Mouse (Mus musculus) urinary bladder, adult 18-20 months (tissue): ENCODE results near the gene Apmap.
"Not testable (repeated sequence)": the region's sequence is repeated elsewhere in the genome, so short reads cannot be mapped to it uniquely, and the experiment has no call there.

Source experiments
- DNase-seq, 2 experiments: peaks; one replicate each; pipeline ENCODE4 v3.0.0; 2022; ENCODE audit warnings: low spot score in 2 of 2, mixed read lengths in 2 of 2

Apmap gene

DNA sequence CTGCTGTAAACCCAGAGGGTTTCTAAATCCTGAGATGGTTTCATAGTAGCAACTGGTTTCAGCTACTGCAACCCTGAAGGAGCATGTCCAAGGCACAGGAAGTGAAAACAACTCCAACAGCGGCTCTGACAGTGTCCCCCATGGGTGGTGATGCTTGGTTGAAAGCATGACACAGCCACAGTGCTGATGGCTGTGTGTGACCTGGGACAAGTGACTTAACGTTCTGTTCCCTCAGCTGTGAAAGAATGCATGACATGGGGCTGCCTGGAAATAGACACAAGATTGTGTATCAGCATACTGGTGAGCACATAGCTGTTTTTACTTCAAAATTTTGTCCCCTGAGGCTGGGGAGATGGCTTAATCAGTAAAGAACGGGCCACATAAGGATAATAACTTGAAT lies 13.3 kb upstream of the Apmap start:
- no peak for DNase-seq

GRCm38 (mm10) chr2:150610097-150610496 lies 1.7 kb upstream of the Apmap start:
- DNase-seq, result no peak

GRCm38 (mm10) chr2:150608872-150609560 lies 649 bp upstream of the Apmap start:
- peak; percentile 7 to 26 for DNase-seq

- DNase-seq, result no peak
Measured at GRCm38 (mm10) chr2:150607086-150607485, 1.3 kb downstream of the Apmap start.

GRCm38 (mm10) chr2:150604802-150605201 lies 3.6 kb downstream of the Apmap start:
- no peak for DNase-seq

GRCm38 (mm10) chr2:150602166-150602565 lies 6.2 kb downstream of the Apmap start:
- no peak for DNase-seq

- DNase-seq, result no peak
Measured at GRCm38 (mm10) chr2:150600263-150600662, 8.1 kb downstream of the Apmap start.

DNA sequence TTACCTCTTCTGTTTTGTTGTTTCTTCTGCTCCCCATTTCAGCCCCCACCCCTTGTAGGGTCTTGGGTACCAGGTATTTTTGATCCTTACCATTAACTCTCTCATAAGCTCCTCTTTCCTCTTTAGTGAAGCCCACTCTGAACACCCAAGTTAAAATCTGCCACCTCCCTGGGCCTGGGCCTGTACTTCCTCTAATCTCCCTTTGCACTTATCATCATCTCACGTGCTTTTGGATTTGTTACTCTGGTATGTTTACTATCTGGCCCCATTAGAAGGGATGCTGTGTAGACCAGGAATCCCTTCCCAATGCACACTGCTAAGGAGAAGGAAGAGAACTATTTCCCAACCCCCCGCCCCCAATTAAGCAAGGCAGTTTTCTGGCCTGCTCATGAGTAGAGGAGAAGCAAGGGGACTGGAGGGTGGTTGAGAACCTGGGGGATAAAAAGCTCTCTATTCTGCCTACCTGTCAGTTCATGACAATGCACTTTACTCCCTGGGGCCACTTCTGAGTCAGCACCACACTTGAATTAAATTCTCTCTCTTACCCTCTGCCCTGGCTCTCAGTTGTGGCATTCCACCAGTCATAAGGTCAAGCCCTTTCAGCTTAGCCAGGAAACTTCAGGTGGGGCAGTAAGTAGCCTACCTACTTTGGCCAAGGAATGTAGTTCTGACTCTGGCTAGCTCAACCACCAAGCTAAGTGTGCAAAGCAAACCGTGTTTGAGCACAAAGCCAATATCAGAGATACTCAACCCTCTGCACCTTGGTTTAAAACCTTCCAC lies 12.8 kb downstream of the Apmap start:
- no peak for DNase-seq

GRCm38 (mm10) chr2:150589076-150589475 lies 19.3 kb downstream of the Apmap start:
- no peak for DNase-seq

- no peak for DNase-seq
Measured at GRCm38 (mm10) chr2:150579628-150580027, 28.7 kb downstream of the Apmap start.

- no peak for DNase-seq
Measured at GRCm38 (mm10) chr2:150578603-150579002, 29.8 kb downstream of the Apmap start.

DNA sequence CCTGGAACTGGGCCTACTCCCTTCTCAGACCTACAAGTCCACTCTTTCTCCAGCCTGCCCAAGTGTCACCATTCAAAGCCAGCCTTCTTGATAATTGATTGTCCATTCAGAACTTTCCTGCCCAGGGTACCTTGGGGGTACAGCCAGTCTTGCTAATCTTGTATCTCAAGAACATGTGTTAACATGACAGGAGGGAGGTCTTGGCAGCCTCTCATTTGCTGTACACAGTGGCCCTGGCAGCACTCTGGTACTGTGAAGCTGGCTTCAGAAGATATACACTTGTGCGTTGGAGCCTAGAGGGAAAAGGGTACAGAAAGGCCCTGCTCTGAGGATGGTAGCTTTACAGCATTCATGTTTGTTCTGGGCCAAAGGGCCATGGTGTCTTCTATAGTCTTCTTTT lies 32.1 kb downstream of the Apmap start:
- DNase-seq, result no peak

DNA sequence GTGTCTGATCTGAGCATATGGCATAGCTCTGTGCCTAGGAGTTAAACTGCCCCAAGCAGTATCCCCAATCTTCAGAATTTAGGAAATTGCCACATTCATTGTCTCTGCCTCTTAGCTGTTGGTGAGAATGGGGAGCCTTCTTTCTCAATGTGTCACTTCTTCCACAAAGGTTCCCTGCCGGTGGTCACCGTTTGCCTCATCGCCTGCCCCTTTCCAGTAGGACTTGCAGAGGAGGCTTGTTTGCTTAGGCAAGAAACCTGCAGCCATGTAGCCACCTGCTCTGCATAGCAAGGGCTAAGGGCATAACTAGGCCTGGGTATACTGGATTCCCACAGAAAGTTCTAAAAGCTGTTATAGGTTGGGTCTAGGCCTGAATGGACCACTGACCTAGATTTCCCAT lies 35.9 kb downstream of the Apmap start:
- no peak for DNase-seq

GRCm38 (mm10) chr2:150570761-150571160 lies 37.6 kb downstream of the Apmap start:
- DNase-seq, result no peak

GRCm38 (mm10) chr2:150569847-150570590 lies 38.3 kb downstream of the Apmap start, which contains the start of gene Cst7:
TSS of gene Cst7 (plus strand) at chr2:150570415.
- DNase-seq, result no peak

DNA sequence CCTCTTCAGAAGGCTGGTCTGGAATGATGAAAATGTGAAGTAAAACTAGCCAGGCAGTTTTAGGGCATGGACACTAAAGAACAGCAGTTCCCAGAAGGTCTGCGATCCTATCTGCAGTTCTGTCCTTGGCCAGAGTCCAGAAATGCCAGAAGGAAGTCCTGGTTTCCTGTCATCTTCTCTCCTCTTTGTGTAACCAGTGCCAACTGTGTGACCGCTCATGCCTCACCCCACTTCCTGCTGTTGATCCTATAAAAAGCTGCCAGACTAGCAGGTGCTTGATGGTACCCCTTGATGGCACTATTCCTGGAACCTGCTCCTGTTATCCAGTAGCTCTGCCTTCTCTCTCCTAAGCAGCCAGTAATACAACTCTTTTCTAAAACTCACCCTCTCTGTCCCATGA lies 41.3 kb downstream of the Apmap start:
- no peak for DNase-seq

DNA sequence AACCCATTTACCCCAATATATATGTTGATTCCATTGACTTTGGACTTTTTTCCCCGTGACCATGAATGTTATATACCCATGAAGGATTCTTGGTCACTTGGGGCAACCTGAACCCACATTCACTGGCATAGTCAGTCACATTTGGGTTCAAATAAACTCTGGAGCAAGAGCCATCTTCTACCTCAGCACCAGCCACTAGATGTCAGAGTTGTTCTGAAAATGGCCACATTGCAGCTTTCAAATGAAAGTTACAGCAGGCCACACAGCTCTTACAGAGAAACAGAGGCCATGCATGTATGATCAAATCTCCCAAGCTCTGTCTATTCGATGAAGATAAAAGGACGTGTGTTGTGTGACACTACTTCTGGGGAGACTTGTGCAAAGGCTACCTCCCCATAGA lies 49.8 kb downstream of the Apmap start:
- no peak for DNase-seq

DNA sequence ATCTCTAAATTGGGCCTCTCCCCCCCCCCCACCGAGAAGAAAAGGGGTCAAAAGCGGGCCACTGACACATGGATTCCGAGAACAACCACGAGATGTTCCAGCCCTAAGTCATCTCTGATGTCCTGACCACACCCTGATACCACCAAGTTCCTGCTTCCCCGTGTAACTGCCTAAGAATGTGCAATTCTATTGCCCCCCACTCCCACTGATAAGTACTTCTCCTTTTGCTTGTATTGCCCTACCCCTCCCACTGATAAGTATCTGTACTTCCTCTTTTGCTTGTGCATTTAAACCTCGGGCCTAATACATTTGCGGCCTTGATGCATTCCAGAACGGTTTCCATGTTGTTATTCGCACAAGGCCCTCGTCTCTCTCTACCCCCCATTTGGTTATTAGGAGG lies 58.8 kb downstream of the Apmap start:
- not testable (repeated sequence) for DNase-seq
